Mouse (Mus musculus): ENCODE results near the gene Fbxo45. TPM values are rescaled to one million over a fixed set of nuclear protein-coding genes. Genes with fewer than 3 reads are reported as not detected.
"Not testable (repeated sequence)": the region's sequence is repeated elsewhere in the genome, so short reads cannot be mapped to it uniquely, and the experiment has no call there.

Fbxo45 gene
- 15.6 and 17.1 TPM in 2 replicates for polyA plus RNA-seq (2016; fragmentation: Nextera tagmentation; extraction: Ambion mirVana)

GRCm38 (mm10) chr16:32246952-32247370, at the start of gene Fbxo45, which contains the start of gene Wdr53:
TSS of gene Fbxo45 (minus strand) at chr16:32247158.
TSS of gene Wdr53 (plus strand) at chr16:32247227.
- Histone ChIP-seq H3K4me3 (peak within 1 kb of the TSS; percentile 93), H3K9me3 (replicated peaks) (no peaks in the 10 kb centered on the region), H3K4me1 (peaks cover 20% of the 10 kb centered on the region), H3K36me3 (peaks cover 10% of the 10 kb centered on the region), H3K27me3 (ENCODE audit: low read depth, poor library complexity, severe bottlenecking) (no peaks in the 10 kb centered on the region), H3K27ac (peak within 1 kb of the TSS; percentile 95)
- peak; percentile 97 for DNase-seq (ENCODE audit: low spot score)
- WGBS, result 1% methylated on average over 48 of the region's 48 CpGs

- Histone ChIP-seq H3K9me3 (replicated peaks) (no peaks in the 10 kb centered on the region), H3K27me3 (ENCODE audit: low read depth, poor library complexity, severe bottlenecking) (no peaks in the 10 kb centered on the region), H3K4me3 (no peak overlapping the region), H3K4me1 (no peaks in the 10 kb centered on the region), H3K36me3 (peaks cover 64% of the 10 kb centered on the region), H3K27ac (no peak overlapping the region)
- DNase-seq (ENCODE audit: low spot score), result no peak
- 95% methylated on average over 4 of the region's 4 CpGs for WGBS
Observed at GRCm38 (mm10) chr16:32291821-32292220, 44.9 kb upstream of the Fbxo45 start.

GRCm38 (mm10) chr16:32282608-32283007, 35.6 kb upstream of the Fbxo45 start:
- H3K36me3 ChIP-seq, result peaks cover 85% of the 10 kb centered on the region

GRCm38 (mm10) chr16:32280211-32280610, 33.3 kb upstream of the Fbxo45 start:
- Histone ChIP-seq H3K36me3 (peaks cover 62% of the 10 kb centered on the region), H3K27ac (no peak overlapping the region), H3K27me3 (ENCODE audit: low read depth, poor library complexity, severe bottlenecking) (no peaks in the 10 kb centered on the region), H3K9me3 (replicated peaks) (no peaks in the 10 kb centered on the region; the same call in 1 of the 2 replicates), H3K4me3 (peak overlapping the region; percentile 91; the same call in 1 of the 2 replicates), H3K4me1 (peaks cover 21% of the 10 kb centered on the region)
- DNase-seq (ENCODE audit: low spot score), result no peak
- WGBS, result 96% methylated on average over 8 of the region's 8 CpGs

More at GRCm38 (mm10) chr16:32282608-32283007, 35.6 kb upstream of the Fbxo45 start:
- Histone ChIP-seq H3K27me3 (ENCODE audit: low read depth, poor library complexity, severe bottlenecking) (no peaks in the 10 kb centered on the region), H3K4me1 (peaks cover 16% of the 10 kb centered on the region), H3K4me3 (no peak overlapping the region), H3K27ac (no peak overlapping the region), H3K9me3 (replicated peaks) (no peaks in the 10 kb centered on the region; the same call in 1 of the 2 replicates)
- DNase-seq (ENCODE audit: low spot score), result no peak

GRCm38 (mm10) chr16:32278396-32278795, 31.4 kb upstream of the Fbxo45 start:
- Histone ChIP-seq H3K4me3 (peak overlapping the region; percentile 91), H3K9me3 (replicated peaks) (no peaks in the 10 kb centered on the region; the same call in 1 of the 2 replicates), H3K36me3 (peaks cover 43% of the 10 kb centered on the region), H3K4me1 (peaks cover 21% of the 10 kb centered on the region), H3K27ac (peak overlapping the region; percentile 98), H3K27me3 (ENCODE audit: low read depth, poor library complexity, severe bottlenecking) (no peaks in the 10 kb centered on the region)
- DNase-seq (ENCODE audit: low spot score), result no peak
- 66% methylated on average over 7 of the region's 7 CpGs for WGBS

- Histone ChIP-seq H3K4me1 (peaks cover 21% of the 10 kb centered on the region), H3K9me3 (replicated peaks) (no peaks in the 10 kb centered on the region; the same call in 1 of the 2 replicates), H3K4me3 (peak within 1 kb of the TSS; percentile 91), H3K27ac (peak within 1 kb of the TSS; percentile 98), H3K36me3 (peaks cover 35% of the 10 kb centered on the region), H3K27me3 (ENCODE audit: low read depth, poor library complexity, severe bottlenecking) (no peaks in the 10 kb centered on the region)
- DNase-seq (ENCODE audit: low spot score), result peak; percentile 93
- under 1% methylated on average over 75 of the region's 75 CpGs for WGBS
Observed at GRCm38 (mm10) chr16:32277308-32278256, 30.6 kb upstream of the Fbxo45 start, which contains the start of gene Rnf168. TSS of gene Rnf168 (plus strand) at chr16:32277459.

GRCm38 (mm10) chr16:32275830-32276229, 28.9 kb upstream of the Fbxo45 start:
- Histone ChIP-seq H3K4me3 (no peak overlapping the region), H3K27ac (no peak overlapping the region), H3K9me3 (replicated peaks) (no peaks in the 10 kb centered on the region; the same call in 1 of the 2 replicates), H3K4me1 (peaks cover 21% of the 10 kb centered on the region), H3K36me3 (peaks cover 19% of the 10 kb centered on the region), H3K27me3 (ENCODE audit: low read depth, poor library complexity, severe bottlenecking) (no peaks in the 10 kb centered on the region)
- 73% methylated on average over 1 of the region's 1 CpGs for WGBS
- DNase-seq (ENCODE audit: low spot score), result no peak

DNA sequence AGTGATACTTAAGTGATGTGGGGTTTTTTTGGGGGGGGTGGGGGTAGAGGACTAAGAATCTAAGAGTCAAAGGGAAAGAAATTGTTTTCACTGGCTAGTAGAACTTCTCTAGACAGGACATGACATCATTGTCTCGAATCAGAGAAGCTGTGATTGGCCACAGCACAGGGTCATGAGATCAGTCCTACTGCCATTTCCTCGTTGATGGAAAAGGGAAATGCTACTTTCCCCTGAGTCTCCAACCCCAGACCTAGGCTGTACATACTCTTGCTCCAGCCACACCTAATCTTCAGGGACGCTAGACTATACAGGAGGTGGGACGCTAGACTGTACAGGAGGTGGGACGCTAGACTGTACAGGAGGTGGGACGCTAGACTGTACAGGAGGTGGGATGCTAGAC, 28.1 kb upstream of the Fbxo45 start:
- H3K4me3 ChIP-seq, result no peak overlapping the region
- H3K36me3 ChIP-seq, result peaks cover 11% of the 10 kb centered on the region
- no peak overlapping the region for H3K27ac ChIP-seq
- no peak for DNase-seq (ENCODE audit: low spot score)
- WGBS, result 87% methylated on average over 6 of the region's 6 CpGs
- H3K27me3 ChIP-seq (ENCODE audit: low read depth, poor library complexity, severe bottlenecking), result no peaks in the 10 kb centered on the region
- peaks cover 19% of the 10 kb centered on the region for H3K4me1 ChIP-seq
- no peaks in the 10 kb centered on the region; the same call in 1 of the 2 replicates for H3K9me3 ChIP-seq (replicated peaks)

- peak; percentile 37 for DNase-seq (ENCODE audit: low spot score)
Observed at GRCm38 (mm10) chr16:32273338-32273737, 26.4 kb upstream of the Fbxo45 start.

DNA sequence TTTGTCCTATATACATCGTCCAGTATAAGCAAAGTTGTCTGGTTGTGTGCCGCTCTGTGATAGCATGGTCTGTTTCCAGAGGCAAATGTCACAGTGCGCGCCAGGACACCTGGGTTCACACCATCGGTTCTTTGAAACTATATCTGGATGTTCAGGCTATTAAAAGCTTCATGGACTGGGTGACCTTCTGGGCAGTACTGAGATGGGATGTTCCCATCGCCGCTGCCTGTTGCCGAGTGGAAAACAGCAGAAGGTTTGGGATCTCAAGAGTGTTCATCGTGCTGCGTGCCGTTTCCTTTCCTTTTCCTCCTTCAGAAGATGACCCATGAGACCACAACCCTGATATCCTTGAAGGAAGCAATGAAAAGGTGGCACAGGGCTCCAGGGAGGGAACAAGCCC, 24.3 kb upstream of the Fbxo45 start, which contains the start of gene Smco1:
TSS of gene Smco1 (plus strand) at position 178 of the 400 bp plus-strand sequence.
- Histone ChIP-seq H3K27ac (no peak within 1 kb of the TSS), H3K4me1 (no peaks in the 10 kb centered on the region), H3K9me3 (replicated peaks) (no peaks in the 10 kb centered on the region), H3K27me3 (ENCODE audit: low read depth, poor library complexity, severe bottlenecking) (no peaks in the 10 kb centered on the region), H3K36me3 (no peaks in the 10 kb centered on the region), H3K4me3 (no peak within 1 kb of the TSS)
- WGBS, result 88% methylated on average over 11 of the region's 11 CpGs
- no peak for DNase-seq (ENCODE audit: low spot score)

More at GRCm38 (mm10) chr16:32273338-32273737, 26.4 kb upstream of the Fbxo45 start:
- Histone ChIP-seq H3K27ac (no peak overlapping the region), H3K4me1 (peaks cover 6% of the 10 kb centered on the region), H3K27me3 (ENCODE audit: low read depth, poor library complexity, severe bottlenecking) (no peaks in the 10 kb centered on the region), H3K4me3 (no peak overlapping the region), H3K9me3 (replicated peaks) (no peaks in the 10 kb centered on the region), H3K36me3 (no peaks in the 10 kb centered on the region)
- 49% methylated on average over 9 of the region's 9 CpGs for whole genome bisulfite sequencing

DNA sequence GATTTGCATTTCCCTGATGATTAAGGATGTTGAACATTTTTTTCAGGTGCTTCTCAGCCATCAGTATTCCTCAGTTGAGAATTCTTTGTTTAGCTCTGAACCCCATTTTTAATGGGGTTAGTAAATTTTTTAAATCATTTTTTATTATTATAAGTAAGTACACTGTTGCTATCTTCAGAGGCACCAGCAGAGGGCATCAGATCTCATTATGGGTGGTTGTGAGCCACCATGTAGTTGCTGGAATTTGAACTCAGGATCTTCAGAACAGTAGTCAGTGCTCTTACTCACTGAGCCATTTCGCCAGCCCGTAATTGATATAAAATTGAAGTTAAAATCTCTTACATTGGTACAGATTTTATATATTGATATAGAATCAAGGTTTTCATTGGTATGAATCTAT, 17.3 kb upstream of the Fbxo45 start:
- not testable (repeated sequence) for H3K4me3 ChIP-seq; H3K27me3 ChIP-seq (ENCODE audit: low read depth, poor library complexity, severe bottlenecking); H3K9me3 ChIP-seq (replicated peaks); H3K27ac ChIP-seq; H3K36me3 ChIP-seq; H3K4me1 ChIP-seq; DNase-seq (ENCODE audit: low spot score)
- 82% methylated on average over 2 of the region's 2 CpGs for WGBS

GRCm38 (mm10) chr16:32246351-32246791, 587 bp downstream of the Fbxo45 start:
- Histone ChIP-seq H3K36me3 (peaks cover 7% of the 10 kb centered on the region; the same call in 1 of the 2 replicates), H3K4me3 (peak overlapping the region; percentile 93), H3K9me3 (replicated peaks) (no peaks in the 10 kb centered on the region), H3K27me3 (ENCODE audit: low read depth, poor library complexity, severe bottlenecking) (no peaks in the 10 kb centered on the region), H3K27ac (peak overlapping the region; percentile 95), H3K4me1 (peaks cover 20% of the 10 kb centered on the region)
- peak; percentile 73 for DNase-seq (ENCODE audit: low spot score)
- WGBS, result under 1% methylated on average over 36 of the region's 41 CpGs

DNA sequence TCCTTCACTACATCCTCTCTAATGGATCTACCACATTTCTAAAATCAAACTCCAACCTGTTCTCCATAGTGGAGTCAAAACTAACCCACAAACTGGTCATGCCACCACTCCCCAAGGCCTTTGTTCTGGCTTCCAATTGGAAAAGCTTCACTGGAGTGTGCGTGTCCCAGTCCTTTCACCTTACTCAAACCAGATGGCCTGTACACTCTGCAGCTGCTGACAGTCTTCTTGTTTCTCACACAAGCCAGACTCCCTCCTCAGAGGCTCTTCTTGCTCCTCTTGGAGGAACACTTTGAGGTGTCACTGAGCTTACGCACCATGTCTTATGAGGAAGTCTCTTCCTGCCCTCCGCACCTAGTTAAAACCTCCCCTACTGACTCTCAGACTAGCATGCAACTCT, 3.1 kb downstream of the Fbxo45 start:
- WGBS, result 81% methylated on average over 3 of the region's 3 CpGs
- no peak overlapping the region for H3K27ac ChIP-seq
- H3K4me1 ChIP-seq, result peaks cover 20% of the 10 kb centered on the region
- H3K27me3 ChIP-seq (ENCODE audit: low read depth, poor library complexity, severe bottlenecking), result no peaks in the 10 kb centered on the region
- H3K4me3 ChIP-seq, result no peak overlapping the region
- H3K9me3 ChIP-seq (replicated peaks), result no peaks in the 10 kb centered on the region
- DNase-seq (ENCODE audit: low spot score), result no peak
- peaks cover 18% of the 10 kb centered on the region for H3K36me3 ChIP-seq
